Mouse (Mus musculus) gastrocnemius, postnatal 25 days (tissue): ENCODE measurements at regions not wholly inside any gene's neighbourhood (a gene's known extent, or its start where the extent isn't known, plus 50 kb on each side); places are given as distances from the start of the nearest gene placed in this dataset.
A peak's percentile ranks its signal among the peaks of the same experiment; 100 is the strongest.

ENCODE experiments used
- DNase-seq: peaks from one replicate; pipeline ENCODE4 v3.0.0; 2022

- peak; percentile 77 for DNase-seq
Measured at GRCm38 (mm10) chr14:46296275-46296674, 82.9 kb upstream of the Gm15217 start.

- DNase-seq = no peak
Measured at GRCm38 (mm10) chr14:46300546-46300945, 78.7 kb upstream of the Gm15217 start.

- DNase-seq = no peak
Measured at GRCm38 (mm10) chr14:46302601-46303000, 76.6 kb upstream of the Gm15217 start.

GRCm38 (mm10) chr14:46305267-46305666 lies 73.9 kb upstream of the Gm15217 start:
- DNase-seq = no peak

DNA sequence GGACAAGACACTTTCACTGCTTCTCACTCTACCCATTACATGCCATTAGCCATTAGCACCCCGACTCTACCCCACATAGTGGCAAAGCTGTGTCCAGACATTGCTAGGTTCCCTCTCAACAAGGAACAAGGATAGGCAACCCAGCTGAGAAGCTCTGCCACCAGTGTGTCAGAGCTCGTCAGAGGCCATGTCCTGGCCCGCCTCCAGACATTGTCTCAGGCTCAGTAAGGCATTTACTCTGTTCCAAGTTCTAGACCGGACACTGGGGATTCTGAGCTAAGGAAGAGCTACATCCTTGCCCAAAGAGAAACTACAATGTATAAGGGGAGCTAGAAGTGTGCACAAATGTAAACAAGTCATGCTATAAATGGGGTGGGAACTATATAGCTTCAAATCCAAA lies 66.2 kb upstream of the Gm15217 start:
- DNase-seq = no peak

DNA sequence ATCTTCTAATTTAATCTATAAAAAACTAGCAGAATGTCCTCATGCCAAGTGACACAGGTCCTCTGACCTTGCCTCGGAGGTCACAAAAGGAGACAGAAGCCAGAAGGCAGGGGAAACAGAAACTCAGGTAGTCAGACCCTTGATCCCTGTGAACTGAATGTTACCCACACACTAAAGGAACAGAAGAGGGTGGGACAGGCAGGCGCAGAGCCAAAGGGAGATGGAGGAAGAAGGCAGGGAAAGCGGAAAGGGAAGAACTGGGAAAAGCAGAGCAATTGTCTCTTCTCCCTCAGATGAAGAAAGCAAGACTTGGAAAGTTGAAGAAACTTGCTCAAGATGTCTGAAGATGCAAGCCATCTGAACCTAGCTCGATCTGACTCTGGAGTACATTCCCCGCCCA lies 62.7 kb upstream of the Gm15217 start:
- DNase-seq = no peak

- peak; percentile 32 for DNase-seq
Measured at GRCm38 (mm10) chr14:46317406-46318045, 61.7 kb upstream of the Gm15217 start.

DNA sequence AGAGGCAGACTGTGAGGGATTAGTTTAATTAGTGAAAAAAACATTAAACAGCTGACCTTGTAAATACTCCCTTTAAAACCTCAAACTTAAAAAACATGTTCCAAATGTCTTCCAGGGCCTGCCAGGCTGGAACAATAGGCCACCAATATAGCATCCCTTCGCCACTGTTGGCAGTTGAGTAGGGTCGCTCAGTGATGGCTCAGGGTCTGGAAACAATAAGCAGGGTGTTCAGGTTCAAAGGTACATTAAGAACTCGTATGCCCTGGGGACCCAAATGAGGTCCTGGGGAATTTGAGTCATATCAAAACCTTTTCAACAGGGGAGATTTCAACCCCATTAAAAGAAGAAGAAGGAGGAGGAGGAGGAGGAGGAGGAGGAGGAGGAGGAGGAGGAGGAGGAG lies 51.1 kb upstream of the Gm15217 start:
- no peak for DNase-seq
